Mouse (Mus musculus): ENCODE results near the gene Gm8797.
"Not testable (repeated sequence)": the region's sequence is repeated elsewhere in the genome, so short reads cannot be mapped to it uniquely, and the experiment has no call there.

The Gm8797 gene

DNA sequence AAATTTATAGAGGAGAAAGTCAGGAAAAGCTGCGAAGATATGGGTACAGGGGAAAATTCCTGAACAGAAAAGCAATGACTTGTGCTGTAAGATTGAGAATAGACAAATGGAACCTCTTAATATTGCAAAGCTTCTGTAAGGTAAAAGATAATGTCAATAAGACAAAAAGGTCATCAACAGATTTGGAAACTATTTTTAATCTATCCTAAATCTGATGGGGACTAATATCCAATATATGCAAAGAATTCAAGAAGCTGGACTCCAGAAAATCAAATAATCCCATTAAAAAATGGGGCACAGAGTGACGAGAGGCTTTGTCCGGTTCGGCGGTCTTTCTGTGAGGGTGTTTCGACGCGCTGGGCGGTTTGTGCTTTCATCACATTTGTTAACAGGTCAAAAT lies at the start of gene Gm8797:
Gm8797 (plus strand) TSS at position 301 of the 400 bp plus-strand sequence.
- DNase-seq (ENCODE audit: low spot score in 2 of 2): not testable (repeated sequence)

DNA sequence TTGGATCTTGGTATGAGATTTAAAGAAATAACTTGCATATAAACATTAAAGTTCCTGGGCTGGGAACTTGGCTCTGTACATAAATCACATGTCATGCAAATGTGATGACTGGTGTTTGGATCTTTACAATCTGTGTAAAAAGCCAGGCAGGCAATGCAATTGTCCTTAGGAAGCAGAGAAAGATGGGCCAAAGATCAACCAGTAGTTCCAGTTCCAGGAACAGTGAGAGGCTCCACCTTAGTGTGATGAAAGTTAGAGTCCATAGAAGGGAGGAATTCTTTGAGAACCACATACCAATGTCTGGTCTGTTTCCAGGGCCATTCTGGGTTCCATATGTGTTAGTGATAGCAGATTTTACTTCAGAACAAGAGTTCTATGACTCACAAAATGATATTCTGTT lies 36.1 kb upstream of the Gm8797 start:
- DNase-seq (ENCODE audit: low spot score in 2 of 2): no peak

DNA sequence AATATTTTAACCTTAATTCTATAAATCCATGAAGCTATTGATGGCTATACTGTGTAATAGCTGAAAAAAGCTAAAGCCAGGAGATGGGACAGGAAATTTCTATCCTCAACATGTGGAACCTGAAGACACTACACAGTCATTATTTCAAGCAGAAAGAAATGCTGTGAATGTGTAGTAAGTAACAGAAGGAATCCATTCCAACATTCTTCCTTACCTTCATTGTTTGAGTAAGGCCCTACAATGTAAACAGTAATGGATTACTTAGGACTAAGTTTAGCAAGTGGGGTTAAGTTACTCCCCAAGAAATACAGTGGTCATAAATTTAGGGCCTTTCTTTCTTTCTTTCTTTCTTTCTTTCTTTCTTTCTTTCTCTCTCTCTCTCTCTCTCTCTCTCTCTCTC lies 17.7 kb upstream of the Gm8797 start:
- no peak for DNase-seq (ENCODE audit: low spot score in 2 of 2)

DNA sequence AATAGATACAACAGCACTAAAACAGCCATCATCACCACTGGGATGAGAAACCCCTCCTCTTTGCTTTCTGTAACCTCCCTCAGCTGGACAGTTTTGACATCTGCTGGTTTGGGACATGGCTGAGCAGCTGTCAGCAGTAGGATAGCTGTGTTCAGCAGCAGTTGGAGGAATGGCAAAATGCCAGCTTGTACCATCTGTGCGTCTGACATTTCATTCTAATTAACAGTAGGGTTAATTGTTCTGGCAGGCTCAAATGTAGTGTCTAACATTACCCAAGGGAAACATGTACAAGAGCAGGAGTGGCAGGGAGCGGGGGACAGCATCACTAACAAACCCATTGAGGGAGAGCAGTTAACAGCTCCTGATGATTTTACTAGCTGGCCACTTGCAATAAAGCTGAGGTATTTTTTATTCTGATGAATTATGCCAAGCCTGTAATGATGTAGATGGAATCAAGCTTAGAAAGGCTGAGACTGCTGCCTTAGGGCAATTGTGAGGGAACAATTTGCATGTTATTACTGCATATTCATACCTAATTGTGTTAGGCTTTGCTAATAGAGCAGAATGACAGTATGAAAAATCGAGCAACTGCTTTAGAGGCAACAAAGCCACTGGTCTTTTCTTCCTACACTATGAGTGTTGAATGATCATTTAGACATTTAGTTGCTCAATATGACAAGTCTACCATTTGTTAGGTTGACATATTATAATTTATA lies 4.3 kb downstream of the Gm8797 start:
- DNase-seq (ENCODE audit: low spot score in 2 of 2): no peak

DNA sequence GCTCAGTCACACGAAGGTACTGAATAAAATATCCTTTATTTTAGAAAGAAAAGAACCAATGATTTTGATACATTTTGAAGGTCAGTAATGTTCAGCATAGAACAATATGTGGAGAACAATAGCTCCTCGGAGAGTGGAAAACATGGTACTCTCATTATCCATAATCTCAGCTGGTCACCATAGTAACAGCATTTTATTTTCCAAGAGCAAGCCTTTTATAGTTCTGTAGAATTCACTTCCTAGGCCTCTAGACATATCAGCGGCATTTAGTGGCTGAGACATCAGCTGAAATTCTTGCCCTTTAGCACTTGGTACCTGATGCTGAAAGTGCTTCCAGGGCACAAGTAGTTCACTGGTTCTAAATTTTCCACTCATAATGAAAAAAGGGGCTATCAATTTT lies 15.7 kb downstream of the Gm8797 start:
- DNase-seq (ENCODE audit: low spot score in 2 of 2): no peak

DNA sequence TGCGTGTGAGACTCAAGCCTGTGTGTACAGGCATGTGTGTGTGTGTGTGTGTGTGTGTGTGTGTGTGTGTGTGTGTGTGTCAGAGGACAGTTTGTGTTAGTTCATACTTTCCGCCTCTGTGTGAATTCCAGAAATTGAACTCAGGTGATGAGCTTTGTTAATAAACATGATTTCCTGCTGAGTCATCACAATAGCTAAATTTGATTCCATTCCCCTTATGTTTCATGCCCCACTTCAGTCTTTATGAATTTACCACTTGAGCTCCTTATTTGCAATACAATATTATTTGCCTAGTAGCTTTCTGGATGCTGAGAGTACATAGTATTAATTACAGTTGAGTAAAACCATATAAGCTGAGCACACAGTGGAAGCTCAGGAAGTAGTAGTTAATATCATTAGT lies 26.3 kb downstream of the Gm8797 start:
- no peak for DNase-seq (ENCODE audit: low spot score in 2 of 2)
